Mouse (Mus musculus): ENCODE results near the gene Hsd17b14.

The Hsd17b14 gene

DNA sequence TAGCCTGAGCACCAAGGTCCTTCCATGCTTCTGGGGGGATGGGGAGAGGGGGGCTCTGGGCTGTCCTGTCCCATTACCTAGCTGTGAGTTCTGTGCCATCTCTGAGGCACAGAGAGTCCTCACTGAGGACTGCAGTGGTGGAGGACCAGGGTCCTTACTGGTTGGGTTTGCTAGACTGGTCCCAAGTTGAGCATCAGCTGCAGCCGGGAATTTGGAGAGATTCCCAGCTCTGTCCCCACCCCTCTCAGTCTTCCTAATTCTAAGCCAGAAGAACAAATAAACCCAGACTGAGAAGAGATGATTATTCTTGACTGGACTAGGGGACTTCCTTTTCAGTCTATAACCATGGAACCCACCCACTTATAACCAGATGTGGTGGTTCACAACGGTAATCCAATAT lies 24.1 kb upstream of the Hsd17b14 start:
- no peak for DNase-seq

- no peak for DNase-seq
These were observed 19.0 kb upstream of the Hsd17b14 start for GRCm38 (mm10) chr7:45535676-45536075.

- no peak for DNase-seq
These were observed 17.1 kb upstream of the Hsd17b14 start for GRCm38 (mm10) chr7:45537602-45538001.

- DNase-seq = peak; percentile 74
These were observed 16.3 kb upstream of the Hsd17b14 start for GRCm38 (mm10) chr7:45538163-45539041.

DNA sequence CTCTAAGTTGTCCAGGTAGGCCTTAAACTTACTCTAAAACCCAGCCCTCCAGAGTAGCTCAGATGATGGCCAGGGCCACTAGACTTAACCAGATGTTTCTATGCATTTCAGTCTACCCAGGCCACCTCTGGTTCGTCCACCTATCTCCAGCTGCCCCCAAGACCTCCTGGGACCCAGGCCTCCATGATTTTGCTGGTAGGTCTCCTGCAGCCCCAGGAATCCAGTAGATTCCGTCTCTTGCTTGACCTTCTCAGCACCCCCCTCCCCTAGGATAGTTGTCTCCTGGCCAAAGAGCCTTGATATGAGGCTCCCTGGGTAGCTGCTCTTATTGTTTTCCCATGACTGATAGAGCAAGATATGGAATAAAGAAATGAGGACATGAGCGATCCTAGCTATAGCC lies 15.6 kb upstream of the Hsd17b14 start:
- DNase-seq = no peak

GRCm38 (mm10) chr7:45540213-45540612 lies 14.5 kb upstream of the Hsd17b14 start:
- no peak for DNase-seq

- no peak for DNase-seq
These were observed 10.2 kb upstream of the Hsd17b14 start for GRCm38 (mm10) chr7:45544525-45544924.

GRCm38 (mm10) chr7:45549641-45550436 lies 4.9 kb upstream of the Hsd17b14 start:
- no peak for DNase-seq

GRCm38 (mm10) chr7:45550821-45551511 lies 3.7 kb upstream of the Hsd17b14 start:
- no peak for DNase-seq

DNA sequence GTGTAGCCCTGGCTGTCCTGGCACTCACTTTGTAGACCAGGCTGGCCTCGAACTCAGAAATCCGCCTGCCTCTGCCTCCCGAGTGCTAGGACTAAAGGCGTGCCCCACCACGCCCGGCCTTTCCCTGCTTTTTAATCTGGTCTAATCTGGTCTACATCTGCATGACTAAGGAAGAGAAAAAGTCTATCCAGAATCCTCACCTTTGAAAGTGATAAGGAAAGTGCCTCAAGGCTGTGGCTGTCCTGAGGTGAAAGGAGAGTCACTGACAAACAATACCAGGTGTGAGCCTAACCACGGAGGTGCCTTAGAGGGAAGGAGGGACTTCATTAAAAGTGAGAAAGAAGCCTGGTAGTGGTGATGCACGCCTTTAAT lies 3.2 kb upstream of the Hsd17b14 start:
- no peak for DNase-seq

- DNase-seq = no peak
These were observed 1.2 kb upstream of the Hsd17b14 start for GRCm38 (mm10) chr7:45553519-45553918.

DNA sequence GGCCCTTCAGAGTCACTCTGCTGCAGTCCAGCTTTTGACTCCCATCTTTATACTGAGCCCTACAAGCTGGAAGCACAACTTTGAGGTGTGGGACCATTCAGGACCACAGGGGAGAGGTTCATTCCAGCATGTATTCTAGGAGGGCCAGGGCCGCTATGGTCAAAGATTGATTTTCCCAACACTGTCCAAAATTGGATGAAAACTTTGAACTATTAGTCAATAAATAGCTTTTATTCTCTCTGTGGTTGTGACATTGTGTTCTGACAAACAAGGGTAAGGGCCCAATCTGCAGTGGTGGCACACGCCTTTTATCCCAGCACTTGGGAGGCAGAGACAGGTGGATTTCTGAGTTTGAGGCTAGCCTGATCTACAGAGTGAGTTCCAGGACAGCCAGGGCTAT lies 703 bp upstream of the Hsd17b14 start:
- DNase-seq = no peak

- peak; percentile 77 for DNase-seq
These were observed 1.1 kb downstream of the Hsd17b14 start for GRCm38 (mm10) chr7:45555787-45556186.

DNA sequence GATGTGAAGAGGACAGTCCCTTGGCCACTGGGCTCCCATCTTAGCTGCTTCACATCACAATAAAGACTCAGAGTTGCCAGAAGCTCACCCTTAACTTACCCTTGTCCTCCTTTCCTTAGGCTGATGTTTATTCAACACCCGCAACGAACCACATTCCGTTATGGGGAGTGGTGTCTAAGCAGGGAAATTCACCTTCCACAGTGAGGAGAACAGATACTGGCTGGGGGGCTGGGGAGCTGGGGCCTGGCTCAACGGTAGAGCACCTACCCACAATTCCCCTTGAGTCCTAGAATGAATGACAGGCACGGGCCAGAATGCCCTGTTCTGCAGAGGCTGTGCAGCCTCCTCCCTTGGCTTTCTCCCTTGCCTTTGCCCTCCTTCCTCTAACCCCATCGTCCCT lies 4.2 kb downstream of the Hsd17b14 start:
- no peak for DNase-seq

- no peak for DNase-seq
These were observed 5.5 kb downstream of the Hsd17b14 start for GRCm38 (mm10) chr7:45560241-45560640.

- peak; percentile 75 for DNase-seq
These were observed 6.3 kb downstream of the Hsd17b14 start for GRCm38 (mm10) chr7:45560843-45561623.

DNA sequence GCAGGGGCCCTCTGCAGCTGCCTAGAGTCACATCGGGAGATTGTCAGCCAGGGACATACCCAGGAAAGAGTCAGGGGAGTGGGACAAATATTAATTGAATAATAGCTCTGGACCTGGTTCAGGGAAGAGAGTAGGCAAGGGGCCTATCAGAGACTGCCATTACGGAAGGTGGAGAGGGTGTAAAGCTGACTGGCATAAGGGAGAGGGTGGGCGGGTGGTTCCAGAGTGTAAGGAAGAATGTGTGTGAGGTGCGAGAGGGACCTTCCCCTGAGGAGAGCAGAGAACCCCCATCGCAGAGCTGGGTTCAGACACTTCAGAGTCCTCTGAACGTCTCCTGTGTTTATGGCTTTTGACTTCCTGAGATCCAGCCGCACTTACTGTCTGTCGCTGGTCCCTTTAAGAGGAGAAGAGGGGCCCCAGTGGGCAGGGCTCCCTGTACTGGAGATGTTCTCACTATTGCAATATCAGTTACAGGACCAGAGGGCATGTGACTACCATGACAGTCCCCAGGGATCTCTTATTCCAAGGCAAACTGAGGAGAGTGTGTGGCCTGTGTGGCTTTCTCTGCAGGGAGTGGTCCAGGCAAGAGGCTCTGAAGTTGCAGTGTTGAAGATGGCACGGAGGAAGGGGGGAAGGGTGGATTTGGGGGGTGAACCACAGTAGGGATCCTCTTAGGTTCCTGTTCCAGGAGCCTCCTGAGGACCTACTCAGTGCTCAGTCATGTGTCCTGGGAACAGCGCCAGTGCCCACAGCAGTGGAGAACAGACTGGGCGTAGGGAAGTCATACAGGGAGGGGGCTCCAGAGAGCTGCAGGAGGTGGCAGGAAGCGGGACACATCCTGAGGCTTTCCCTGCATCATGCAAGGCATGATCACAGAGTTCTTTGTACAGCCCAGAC lies 7.2 kb downstream of the Hsd17b14 start:
- DNase-seq = no peak

DNA sequence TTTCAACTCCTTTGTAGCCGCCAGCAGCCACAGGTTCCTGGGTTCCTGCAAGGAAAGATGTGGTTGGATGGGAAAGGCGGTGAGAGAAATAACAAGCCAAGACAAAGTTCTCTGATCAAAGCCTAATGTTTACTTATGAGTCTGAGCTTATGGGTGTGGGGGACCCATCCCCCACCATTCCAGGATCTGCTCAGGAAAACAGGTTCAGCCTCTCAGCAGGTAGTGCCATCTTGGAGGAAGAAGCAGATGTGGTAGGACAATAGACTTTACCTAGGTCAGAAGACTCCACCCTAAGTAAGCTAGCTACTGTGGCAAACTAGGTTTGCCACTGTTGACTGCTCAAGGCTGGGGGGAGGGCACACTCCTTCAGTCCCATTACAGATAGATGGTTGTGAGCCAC lies 10.1 kb downstream of the Hsd17b14 start:
- DNase-seq = no peak

DNA sequence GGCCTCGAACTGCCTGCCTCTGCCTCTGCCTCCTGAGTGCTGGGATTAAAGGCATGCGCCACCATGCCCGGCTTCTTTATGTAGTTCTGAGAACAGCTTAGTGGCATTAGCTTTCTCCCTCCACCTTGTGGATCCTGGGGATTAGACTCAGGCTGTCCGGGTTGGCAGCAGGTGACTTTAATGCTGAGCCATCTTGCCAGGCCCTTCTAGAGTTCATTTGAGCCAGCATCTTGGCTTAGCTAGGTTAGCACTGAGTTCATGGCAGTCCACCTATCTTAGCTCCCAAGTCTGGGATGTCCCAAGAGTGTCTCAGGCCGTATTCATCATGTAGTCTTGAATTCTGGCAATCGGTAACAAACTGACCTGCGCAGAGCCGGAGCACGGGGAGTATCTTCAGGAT lies 10.8 kb downstream of the Hsd17b14 start:
- no peak for DNase-seq

GRCm38 (mm10) chr7:45567112-45567779 lies 12.6 kb downstream of the Hsd17b14 start:
- no peak for DNase-seq
